Mouse (Mus musculus) liver, embryonic 12.5 days (tissue): Measurements from ENCODE around the gene Prdm1. TPM values are rescaled to one million over a fixed set of nuclear protein-coding genes. Genes with fewer than 3 reads are reported as not detected.

Experiments
- ATAC-seq: fragments of 200-750 bp; cut with Nextera tagmentation; 2 replicates; pipeline ENCODE4 v1.8.0; 2017; ENCODE audit warnings: moderate number of reproducible peaks, mild to moderate bottlenecking, moderate library complexity
- H3K27ac ChIP-seq: fragments of 300-500 bp; sonication (generic); 2 replicates; pipeline ENCODE4 v1.5.1; 2016; ENCODE audit warnings: mild to moderate bottlenecking
- H3K27me3 ChIP-seq: fragments of 300-500 bp; sonication (generic); replicated peaks from 2 replicates; pipeline ENCODE4 v1.6.1; 2016; ENCODE audit warnings: mild to moderate bottlenecking, moderate library complexity
- H3K36me3 ChIP-seq: fragments of 300-500 bp; sonication (generic); 2 replicates; pipeline ENCODE4 v1.6.1; 2016; ENCODE audit warnings: mild to moderate bottlenecking, moderate library complexity
- H3K4me1 ChIP-seq: fragments of 300-500 bp; sonication (generic); 2 replicates; pipeline ENCODE4 v1.6.1; 2016
- H3K4me2 ChIP-seq: fragments of 300-500 bp; sonication (generic); 2 replicates; pipeline ENCODE4 v1.6.1; 2016; ENCODE audit warnings: mild to moderate bottlenecking, moderate library complexity
- H3K4me3 ChIP-seq: fragments of 300-500 bp; sonication (generic); 2 replicates; pipeline ENCODE4 v1.5.1; 2016; ENCODE audit warnings: mild to moderate bottlenecking, moderate library complexity
- H3K9ac ChIP-seq: fragments of 300-500 bp; sonication (generic); 2 replicates; pipeline ENCODE4 v1.6.1; 2016; ENCODE audit warnings: mild to moderate bottlenecking, moderate library complexity
- H3K9me3 ChIP-seq: fragments of 300-500 bp; sonication (generic); replicated peaks from 2 replicates; pipeline ENCODE4 v1.6.1; 2016; ENCODE audit warnings: mild to moderate bottlenecking, moderate library complexity
- WGBS: fragments of 180-500 bp; shearing (Covaris S2); methylation state at CpG from one replicate; pipeline ENCODE4 v1.1.7; 2016; ENCODE audit not compliant: insufficient replicate concordance; 5-methylcytosine and 5-hydroxymethylcytosine counted together
- polyA plus RNA-seq: library from polyadenylated mRNA; unstranded; fragments of >200 nt; fragmentation: Nextera tagmentation; extraction: Ambion mirVana; gene quantifications from 2 replicates; pipeline ENCODE4 v1.2.1, GENCODE M21; 2016

Prdm1 gene
- polyA plus RNA-seq, 1 experiment from 2014 or later, result 0.41 TPM

DNA sequence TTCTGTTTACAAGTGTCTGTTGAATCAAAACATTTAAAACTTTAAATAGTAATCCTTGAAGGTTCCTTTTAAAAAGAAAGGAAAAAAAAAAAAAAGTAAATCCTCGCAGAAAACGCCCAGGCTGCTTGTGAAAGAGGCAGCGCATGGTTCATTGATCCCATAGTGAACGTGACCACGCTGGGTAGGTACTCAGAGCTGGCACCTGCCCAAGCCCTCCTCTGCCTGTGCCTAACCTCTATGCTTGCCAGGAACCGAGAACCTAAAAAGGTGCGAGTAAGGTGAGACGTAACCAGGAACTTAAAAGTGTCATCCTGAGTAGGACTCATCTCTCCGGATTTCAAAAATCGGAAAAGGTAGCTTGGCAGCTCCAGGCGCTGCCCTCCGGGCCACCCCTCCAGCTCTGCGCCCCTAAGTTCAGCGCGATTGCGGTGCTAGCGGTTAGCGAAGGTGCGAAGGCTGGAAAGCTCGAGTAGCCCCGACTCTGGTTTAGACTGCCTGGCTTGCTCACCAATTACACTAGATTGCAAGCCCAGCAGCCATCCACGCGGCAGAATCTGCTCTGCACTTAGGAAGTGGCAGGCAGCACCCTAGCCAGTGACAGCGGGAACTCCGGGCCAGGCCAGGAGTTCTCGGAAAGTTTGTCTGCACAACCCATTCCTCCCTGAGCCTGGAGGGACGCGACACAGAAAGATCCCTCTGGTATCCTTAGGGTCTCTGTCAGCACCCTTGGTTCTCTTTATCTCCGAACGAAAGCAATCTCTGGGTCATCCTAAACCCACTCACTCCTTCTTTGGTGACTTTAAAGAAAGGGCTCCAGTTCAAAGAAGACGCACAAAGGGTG is 1.3 kb downstream of the Prdm1 start:
- Histone ChIP-seq H3K4me2 (peak overlapping the region; percentile 96), H3K27me3 (peaks cover 47% of the 10 kb centered on the region), H3K27ac (no peak overlapping the region), H3K9ac (no peak overlapping the region), H3K4me1 (peaks cover 36% of the 10 kb centered on the region), H3K9me3 (no peaks in the 10 kb centered on the region), H3K4me3 (peak overlapping the region; percentile 38), H3K36me3 (no peaks in the 10 kb centered on the region)
- no peak for ATAC-seq
- WGBS, result 5% methylated on average over 31 of the region's 31 CpGs

DNA sequence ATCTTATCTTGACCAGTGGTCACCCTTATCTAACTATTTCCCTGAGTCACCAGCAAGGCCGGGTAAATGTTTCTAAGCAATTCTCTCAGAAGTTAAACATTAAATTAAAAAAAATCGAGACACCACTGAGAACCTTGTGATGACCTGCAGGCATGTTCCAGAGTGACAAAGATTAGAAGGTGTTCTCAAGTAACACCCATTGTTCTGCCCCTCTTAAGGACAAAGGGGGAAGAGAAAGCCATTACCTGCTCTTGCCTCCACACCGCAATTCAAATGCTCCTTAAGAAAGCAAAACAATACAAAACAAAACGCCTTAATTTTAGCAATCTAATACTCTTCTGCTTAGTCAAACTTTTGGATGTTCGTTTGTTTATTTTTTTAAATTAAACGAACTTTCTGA is 8.1 kb downstream of the Prdm1 start:
- WGBS, result 35% methylated on average over 6 of the region's 6 CpGs
- no peak overlapping the region for H3K4me3 ChIP-seq
- ATAC-seq, result no peak
- H3K4me1 ChIP-seq, result no peaks in the 10 kb centered on the region
- H3K9ac ChIP-seq, result no peak overlapping the region
- H3K4me2 ChIP-seq, result no peak overlapping the region
- no peaks in the 10 kb centered on the region for H3K9me3 ChIP-seq
- no peaks in the 10 kb centered on the region for H3K36me3 ChIP-seq
- no peak overlapping the region for H3K27ac ChIP-seq
- H3K27me3 ChIP-seq, result peaks cover 9% of the 10 kb centered on the region

DNA sequence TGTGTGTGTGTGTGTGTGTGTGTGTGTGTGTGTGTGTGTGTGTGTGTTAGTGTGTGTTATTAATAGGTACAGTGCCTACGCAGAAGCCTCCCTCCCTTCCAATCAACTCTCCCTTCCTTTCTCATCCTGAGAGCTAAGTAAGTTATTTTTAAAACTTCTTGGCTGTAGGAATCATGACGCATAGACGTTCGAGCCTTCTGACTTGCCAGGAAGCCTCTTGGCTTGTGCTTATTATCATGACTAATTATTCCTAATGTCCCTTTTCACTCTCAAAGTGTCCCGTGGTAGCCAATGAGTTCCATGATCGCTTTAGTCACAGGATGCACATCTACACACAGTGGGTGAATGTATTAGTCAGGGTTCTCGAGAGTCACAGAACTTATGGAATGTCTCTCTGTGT is 9.7 kb downstream of the Prdm1 start:
- H3K36me3 ChIP-seq, result no peaks in the 10 kb centered on the region
- H3K27me3 ChIP-seq, result peaks cover 3% of the 10 kb centered on the region; the same call in 1 of the 2 replicates
- no peaks in the 10 kb centered on the region for H3K9me3 ChIP-seq
- H3K4me1 ChIP-seq, result no peaks in the 10 kb centered on the region
- H3K9ac ChIP-seq, result no peak overlapping the region
- WGBS, result 71% methylated on average over 7 of the region's 7 CpGs
- H3K4me3 ChIP-seq, result no peak overlapping the region
- no peak overlapping the region for H3K27ac ChIP-seq
- ATAC-seq, result no peak
- H3K4me2 ChIP-seq, result no peak overlapping the region

- Histone ChIP-seq H3K4me2 (no peak overlapping the region), H3K9ac (no peak overlapping the region), H3K36me3 (no peaks in the 10 kb centered on the region), H3K9me3 (no peaks in the 10 kb centered on the region), H3K27me3 (no peaks in the 10 kb centered on the region; the same call in 1 of the 2 replicates), H3K27ac (no peak overlapping the region), H3K4me3 (no peak overlapping the region), H3K4me1 (peaks cover 9% of the 10 kb centered on the region)
- 81% methylated on average over 5 of the region's 5 CpGs for WGBS
- no peak for ATAC-seq
Observed at GRCm38 (mm10) chr10:44513108-44513507, 15.2 kb downstream of the Prdm1 start.

DNA sequence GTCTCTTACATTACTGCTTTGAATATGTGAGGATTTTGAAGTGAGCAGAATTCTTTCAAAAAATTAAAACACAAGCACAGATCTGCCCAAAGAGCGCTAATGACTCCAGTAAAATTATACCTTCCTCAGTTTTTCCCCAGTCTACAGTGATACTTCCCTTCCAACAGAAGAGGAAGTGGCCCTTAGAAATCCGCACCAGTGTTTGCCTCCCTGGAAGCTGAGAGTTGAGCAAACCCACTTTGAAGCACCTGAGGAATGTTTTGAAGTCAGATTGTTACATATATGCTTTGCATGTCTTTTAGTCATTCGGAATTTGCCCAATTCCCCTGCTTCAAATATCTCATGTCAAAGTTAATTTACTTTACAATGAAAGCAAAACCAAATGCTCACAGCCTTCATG is 17.3 kb downstream of the Prdm1 start:
- no peak overlapping the region for H3K4me3 ChIP-seq
- H3K4me1 ChIP-seq, result peaks cover 11% of the 10 kb centered on the region
- no peaks in the 10 kb centered on the region for H3K36me3 ChIP-seq
- H3K9me3 ChIP-seq, result no peaks in the 10 kb centered on the region
- no peak overlapping the region for H3K4me2 ChIP-seq
- ATAC-seq, result no peak
- H3K27ac ChIP-seq, result no peak overlapping the region
- H3K27me3 ChIP-seq, result no peaks in the 10 kb centered on the region; the same call in none of the 2 replicates
- WGBS, result 54% methylated on average over 3 of the region's 3 CpGs
- H3K9ac ChIP-seq, result no peak overlapping the region

DNA sequence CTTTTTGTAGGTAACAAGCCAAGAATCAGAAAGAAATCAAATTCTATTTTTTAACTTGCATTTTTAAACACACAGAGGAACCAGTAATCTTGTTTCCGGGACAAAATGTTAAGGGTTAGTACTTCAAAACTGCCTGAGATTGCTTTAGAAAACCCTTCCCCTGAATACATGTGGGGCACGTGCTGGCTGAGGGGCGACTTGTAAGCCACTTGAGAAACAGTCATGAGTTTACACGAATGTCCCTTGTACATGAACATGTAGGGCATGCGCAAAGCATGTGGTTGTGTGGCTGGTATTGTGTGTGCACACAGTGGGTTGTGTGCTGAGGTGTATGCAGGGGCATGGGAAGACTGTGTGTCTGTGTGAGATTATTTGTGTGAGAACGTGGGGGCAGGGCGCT is 19.7 kb downstream of the Prdm1 start:
- no peak overlapping the region for H3K4me2 ChIP-seq
- H3K36me3 ChIP-seq, result no peaks in the 10 kb centered on the region
- peaks cover 5% of the 10 kb centered on the region for H3K27me3 ChIP-seq
- H3K9me3 ChIP-seq, result no peaks in the 10 kb centered on the region
- no peak overlapping the region for H3K9ac ChIP-seq
- no peak overlapping the region for H3K4me3 ChIP-seq
- no peak overlapping the region for H3K27ac ChIP-seq
- no peak for ATAC-seq
- peaks cover 11% of the 10 kb centered on the region for H3K4me1 ChIP-seq
- WGBS, result 65% methylated on average over 7 of the region's 7 CpGs

DNA sequence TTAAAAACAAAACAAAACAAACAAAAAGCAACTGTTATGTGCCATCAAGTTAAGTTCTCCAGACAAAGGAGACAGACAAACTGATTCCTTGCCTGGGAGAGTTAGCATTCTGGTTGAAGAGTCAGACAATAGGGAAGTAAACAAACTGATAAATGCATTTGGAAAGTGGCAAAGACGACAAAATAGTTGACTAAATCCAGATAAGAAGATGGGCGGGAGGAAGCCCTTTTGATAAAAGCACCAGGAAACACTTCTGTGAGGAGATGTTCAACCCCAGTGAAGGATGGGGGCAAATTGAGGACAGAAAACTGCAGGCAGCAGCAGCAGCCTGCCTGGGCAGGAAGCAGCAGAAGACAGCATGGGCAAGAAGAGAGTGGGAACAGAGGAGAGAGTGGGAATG is 20.3 kb downstream of the Prdm1 start:
- no peak overlapping the region for H3K4me3 ChIP-seq
- H3K4me1 ChIP-seq, result peaks cover 11% of the 10 kb centered on the region
- no peak overlapping the region for H3K9ac ChIP-seq
- H3K27ac ChIP-seq, result no peak overlapping the region
- H3K4me2 ChIP-seq, result no peak overlapping the region
- no peaks in the 10 kb centered on the region for H3K9me3 ChIP-seq
- ATAC-seq, result no peak
- WGBS, result 4% methylated on average over 2 of the region's 2 CpGs
- H3K27me3 ChIP-seq, result peaks cover 6% of the 10 kb centered on the region
- no peaks in the 10 kb centered on the region for H3K36me3 ChIP-seq

GRCm38 (mm10) chr10:44502891-44503290 is 25.4 kb downstream of the Prdm1 start:
- Histone ChIP-seq H3K27me3 (peaks cover 10% of the 10 kb centered on the region), H3K4me2 (no peak overlapping the region), H3K9ac (no peak overlapping the region), H3K36me3 (no peaks in the 10 kb centered on the region), H3K27ac (no peak overlapping the region), H3K4me1 (peaks cover under 1% of the 10 kb centered on the region; the same call in 1 of the 2 replicates), H3K9me3 (no peaks in the 10 kb centered on the region), H3K4me3 (no peak overlapping the region)
- WGBS, result 58% methylated on average over 13 of the region's 13 CpGs
- no peak for ATAC-seq

GRCm38 (mm10) chr10:44499897-44500519 is 28.3 kb downstream of the Prdm1 start:
- no peak overlapping the region for H3K27ac ChIP-seq
- no peaks in the 10 kb centered on the region for H3K36me3 ChIP-seq
- H3K4me3 ChIP-seq, result no peak overlapping the region
- no peak overlapping the region for H3K4me2 ChIP-seq
- no peaks in the 10 kb centered on the region for H3K9me3 ChIP-seq
- ATAC-seq, result no peak
- no peaks in the 10 kb centered on the region for H3K4me1 ChIP-seq
- peaks cover 9% of the 10 kb centered on the region; the same call in 1 of the 2 replicates for H3K27me3 ChIP-seq
- no peak overlapping the region for H3K9ac ChIP-seq
- 54% methylated on average over 15 of the region's 15 CpGs for WGBS

DNA sequence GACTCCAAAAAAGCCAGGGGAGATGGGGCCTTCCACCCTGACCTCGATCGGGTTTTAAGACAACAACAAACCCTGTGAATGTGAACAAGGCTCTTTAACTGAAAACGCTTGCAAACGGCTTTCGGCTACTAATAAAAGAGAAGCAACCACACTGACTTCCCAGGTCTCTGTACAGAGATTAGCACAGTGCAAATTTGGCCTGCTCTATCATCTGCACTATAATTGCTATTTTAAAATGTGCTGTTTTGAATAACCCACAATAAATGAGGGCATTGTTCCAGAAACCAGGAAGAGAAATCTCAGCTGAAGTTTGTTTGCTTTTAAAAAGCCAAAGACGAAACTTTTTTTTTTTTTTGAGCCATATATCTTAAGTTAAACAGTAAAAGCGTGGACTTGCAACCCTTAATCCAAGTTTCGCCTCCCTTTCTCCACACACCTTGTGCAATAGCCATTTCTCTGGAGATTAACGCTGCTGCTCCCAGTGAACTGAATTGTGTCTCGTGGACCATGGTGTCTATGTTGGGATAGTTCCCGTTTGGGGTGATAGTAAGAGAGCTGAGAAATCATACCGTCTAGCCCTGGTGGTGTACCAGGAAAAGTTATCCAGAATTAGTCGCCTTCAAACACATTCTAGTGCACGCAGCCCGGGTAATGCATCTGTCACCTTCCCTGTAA is 34.3 kb downstream of the Prdm1 start:
- ATAC-seq, result no peak
- no peak overlapping the region for H3K4me2 ChIP-seq
- H3K27ac ChIP-seq, result no peak overlapping the region
- H3K36me3 ChIP-seq, result no peaks in the 10 kb centered on the region
- no peak overlapping the region for H3K9ac ChIP-seq
- no peaks in the 10 kb centered on the region for H3K4me1 ChIP-seq
- WGBS, result 67% methylated on average over 15 of the region's 15 CpGs
- no peaks in the 10 kb centered on the region; the same call in 1 of the 2 replicates for H3K27me3 ChIP-seq
- H3K4me3 ChIP-seq, result no peak overlapping the region
- H3K9me3 ChIP-seq, result no peaks in the 10 kb centered on the region

- H3K27ac ChIP-seq, result no peak overlapping the region
- H3K4me3 ChIP-seq, result no peak overlapping the region
- no peaks in the 10 kb centered on the region for H3K36me3 ChIP-seq
- no peaks in the 10 kb centered on the region; the same call in 1 of the 2 replicates for H3K27me3 ChIP-seq
- no peak for ATAC-seq
- 65% methylated on average over 8 of the region's 8 CpGs for WGBS
- no peaks in the 10 kb centered on the region for H3K4me1 ChIP-seq
- no peak overlapping the region for H3K4me2 ChIP-seq
- no peak overlapping the region for H3K9ac ChIP-seq
- H3K9me3 ChIP-seq, result no peaks in the 10 kb centered on the region
Observed at GRCm38 (mm10) chr10:44492815-44493525, 35.3 kb downstream of the Prdm1 start.
